ENCODE assay signal across 8 mouse cellular contexts in the genomic region with DNA sequence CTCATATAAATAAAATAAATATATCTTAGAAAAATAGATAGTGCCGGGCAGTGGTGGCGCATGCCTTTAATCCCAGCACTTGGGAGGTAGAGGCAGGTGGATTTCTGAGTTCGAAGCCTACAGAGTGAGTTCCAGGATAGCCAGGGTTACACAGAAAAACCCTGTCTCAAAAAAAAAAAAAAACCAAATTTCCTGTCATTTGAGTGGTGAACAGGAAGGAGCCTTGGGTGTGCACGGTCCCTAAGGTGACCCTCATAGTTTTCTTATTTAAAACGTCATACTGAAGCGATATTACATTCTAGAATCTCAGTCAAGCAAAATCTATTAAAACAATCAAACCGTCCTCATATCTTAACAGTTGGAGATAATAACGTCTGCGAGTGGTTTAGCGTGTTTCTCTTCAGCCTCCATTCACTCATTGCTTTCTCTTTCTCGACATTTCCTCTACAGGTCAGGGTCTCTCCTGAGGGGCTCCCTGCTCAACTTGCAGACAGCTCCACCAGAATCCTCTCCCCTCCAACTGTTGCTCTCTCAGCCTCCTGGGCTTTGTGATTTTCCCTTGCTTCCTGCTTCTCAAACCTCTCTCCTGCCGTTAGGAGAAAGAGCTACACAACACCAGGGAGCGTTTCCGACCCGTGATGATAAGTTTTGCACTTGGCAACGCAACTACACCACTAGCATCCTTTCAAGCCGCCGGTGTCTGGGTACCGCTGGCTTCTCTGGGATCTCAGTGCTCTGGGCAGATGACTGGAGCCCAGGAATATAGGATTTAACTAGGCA. TPM values are rescaled to one million over a fixed set of nuclear protein-coding genes. Genes with fewer than 3 reads are reported as not detected.
DNase-seq lines count a peak whose midpoint lies in the region; ATAC-seq and TF ChIP-seq lines count a peak whose summit lies in the region.

No protein-coding gene starts in this region.

- H3K4me2 ChIP-seq in kidney, embryonic 14.5 days (replicated peaks; ENCODE audit: low read depth, low read length): peak overlapping the region; percentile 71
- H3K4me2 ChIP-seq in liver, postnatal 0 days (ENCODE audit: low read depth, low read length): peak overlapping the region; percentile 81
- H3K4me2 ChIP-seq in neural tube, embryonic 13.5 days: peak overlapping the region; percentile 66

- no peaks in the 10 kb centered on the region for H3K27me3 ChIP-seq in kidney, embryonic 14.5 days (ENCODE audit: control insufficient read depth, insufficient read depth, low read length)
- H3K27me3 ChIP-seq in liver, postnatal 0 days (ENCODE audit: insufficient read depth, low read length): no peaks in the 10 kb centered on the region
- H3K27me3 ChIP-seq in neural tube, embryonic 13.5 days: no peaks in the 10 kb centered on the region

- in situ Hi-C loops in ES-E14 (cut with MboI; ENCODE audit: low sequenced_read_pairs in 2 of 2, unreplicated experiment in 2 of 2): no loop called here

- H3K9me3 ChIP-seq in ES-E14 (ENCODE audit: control insufficient read depth, insufficient read depth, low read depth, low read length): no peaks in the 10 kb centered on the region
- no peaks in the 10 kb centered on the region for H3K9me3 ChIP-seq in kidney, embryonic 14.5 days (ENCODE audit: control insufficient read depth, low read length)
- no peaks in the 10 kb centered on the region for H3K9me3 ChIP-seq in liver, postnatal 0 days (ENCODE audit: low read length)
- no peaks in the 10 kb centered on the region for H3K9me3 ChIP-seq in neural tube, embryonic 13.5 days

- no peak for TF ChIP-seq EP300 in liver, postnatal 0 days (IDR thresholded peaks at IDR 0.05; ENCODE audit: low read depth)

- peak overlapping the region; percentile 58; the same call in 1 of the 2 replicates for H3K9ac ChIP-seq in ES-E14 (ENCODE audit: insufficient read depth, low read depth, low read length, poor library complexity, severe bottlenecking)
- peak overlapping the region; percentile 58 for H3K9ac ChIP-seq in kidney, embryonic 14.5 days (ENCODE audit: low read depth, low read length)
- peak overlapping the region; percentile 60 for H3K9ac ChIP-seq in liver, postnatal 0 days (replicated peaks)
- peak overlapping the region; percentile 59 for H3K9ac ChIP-seq in neural tube, embryonic 13.5 days

- no peaks in the 10 kb centered on the region for H3K36me3 ChIP-seq in ES-E14 (ENCODE audit: control insufficient read depth, insufficient read depth, low read length, poor library complexity, severe bottlenecking)
- no peaks in the 10 kb centered on the region for H3K36me3 ChIP-seq in kidney, embryonic 14.5 days (ENCODE audit: control insufficient read depth, insufficient read depth, low read length)
- no peaks in the 10 kb centered on the region for H3K36me3 ChIP-seq in liver, postnatal 0 days (replicated peaks; ENCODE audit: insufficient read depth, low read length)
- H3K36me3 ChIP-seq in neural tube, embryonic 13.5 days: no peaks in the 10 kb centered on the region

- no peak for TF ChIP-seq CTCF in liver, postnatal 0 days (IDR thresholded peaks at IDR 0.05; ENCODE audit: low read depth)

- H3K4me3 ChIP-seq in ES-E14 (ENCODE audit: insufficient read depth in 1 of 2, low read depth in 1 of 2, low read length in 2 of 2, poor library complexity in 1 of 2, severe bottlenecking in 1 of 2): peak overlapping the region; percentile 59 to 66
- peak overlapping the region; percentile 72 for H3K4me3 ChIP-seq in kidney, embryonic 14.5 days (ENCODE audit: low read length)
- H3K4me3 ChIP-seq in liver, postnatal 0 days (ENCODE audit: low read depth, low read length): peak overlapping the region; percentile 93
- H3K4me3 ChIP-seq in neural tube, embryonic 13.5 days: peak overlapping the region; percentile 66

- DNase-seq in A20 (ENCODE audit: low read depth, low spot score) (peak; percentile 80), ES-E14 (ENCODE audit: low read depth, low spot score) (no peak)
- peak; percentile 33 to 49 for DNase-seq in cerebellum, postnatal 14 days
- peak; percentile 36 for DNase-seq in liver, postnatal 0 days
- DNase-seq in yolk sac, embryonic 10.5 days (ENCODE audit: low spot score): peak; percentile 29

- H3K27ac ChIP-seq in ES-E14 (ENCODE audit: insufficient read depth, low read depth, low read length, poor library complexity, severe bottlenecking): no peak overlapping the region
- H3K27ac ChIP-seq in kidney, embryonic 14.5 days (ENCODE audit: low read depth, low read length): no peak overlapping the region
- H3K27ac ChIP-seq in liver, postnatal 0 days (ENCODE audit: low read depth): no peak overlapping the region
- peak overlapping the region; percentile 1; the same call in 1 of the 2 replicates for H3K27ac ChIP-seq in neural tube, embryonic 13.5 days (replicated peaks)

- WGBS in kidney, embryonic 14.5 days: 22% methylated on average over 19 of the region's 19 CpGs
- WGBS in liver, postnatal 0 days (ENCODE audit: insufficient replicate concordance): 19% methylated on average over 19 of the region's 19 CpGs
- WGBS in neural tube, embryonic 13.5 days: 27% methylated on average over 19 of the region's 19 CpGs

- H3K4me1 ChIP-seq in ES-E14 (ENCODE audit: control insufficient read depth in 2 of 2, insufficient read depth in 2 of 2, low read length in 2 of 2, poor library complexity in 1 of 2): peaks cover 0 to 12% of the 10 kb centered on the region in 2 experiments; a peak in 2 of 4 replicates
- H3K4me1 ChIP-seq in kidney, embryonic 14.5 days (ENCODE audit: control insufficient read depth, insufficient read depth, low read length): no peaks in the 10 kb centered on the region
- peaks cover 10% of the 10 kb centered on the region; the same call in 1 of the 2 replicates for H3K4me1 ChIP-seq in liver, postnatal 0 days (ENCODE audit: insufficient read depth)
- peaks cover 7% of the 10 kb centered on the region for H3K4me1 ChIP-seq in neural tube, embryonic 13.5 days (replicated peaks)

- peak; percentile 26 for ATAC-seq in granulocyte monocyte progenitor cell, adult 5-6 weeks (replicated peaks; ENCODE audit: poor library complexity, severe bottlenecking)
- ATAC-seq in kidney, embryonic 14.5 days (ENCODE audit: low FRiP score, low TSS enrichment): no peak
- no peak for ATAC-seq in liver, postnatal 0 days
- no peak for ATAC-seq in neural tube, embryonic 13.5 days (ENCODE audit: low read depth)

TF ChIP-seq in ES-E14, 5 proteins besides CTCF, POLR2A, EP300 and RAD21:
- TF ChIP-seq HCFC1 (IDR thresholded peaks at IDR 0.05; ENCODE audit: borderline replicate concordance, insufficient read depth, low read length) (no peak), ZC3H11A (IDR thresholded peaks at IDR 0.05; ENCODE audit: borderline replicate concordance, low read depth, low read length) (no peak), MAFK (IDR thresholded peaks at IDR 0.05; ENCODE audit: insufficient read depth, low read depth, low read length) (no peak), CHD2 (IDR thresholded peaks at IDR 0.05; ENCODE audit: low read depth, low read length) (no peak), ZNF384 (IDR thresholded peaks at IDR 0.05; ENCODE audit: low read depth, low read length) (no peak)

RNA-seq across cellular contexts. Expression of gene Ctnna3, which starts 1.5 kb away (rescaled TPM):
- total RNA-seq in ES-E14 (2012; rRNA removed): not detected in 2 replicates
- not detected in 2 replicates for total RNA-seq in granulocyte monocyte progenitor cell, adult 5-6 weeks (2014; fragmentation: Nextera tagmentation)
- not detected in 2 replicates for total RNA-seq in granulocyte monocyte progenitor cell, adult 5-6 weeks (2017)
- 0.21 and 0.55 TPM in 2 replicates for polyA plus RNA-seq in kidney, embryonic 14.5 days (2014; fragmentation: Nextera tagmentation; extraction: Ambion mirVana)
- polyA plus RNA-seq in liver, postnatal 0 days (2015; fragmentation: Nextera tagmentation; extraction: Ambion mirVana): 0.05 TPM in 1 of 2 replicates, not detected in the other
- polyA plus RNA-seq in neural tube, embryonic 13.5 days (2015; fragmentation: Nextera tagmentation; extraction: Ambion mirVana): 3.7 and 4.1 TPM in 2 replicates

RNA-seq across cellular contexts. Expression of gene Gm7075, which starts 6.8 kb away (rescaled TPM):
- 1.7 and 2.2 TPM in 2 replicates for total RNA-seq in ES-E14 (2012; rRNA removed)
- total RNA-seq in granulocyte monocyte progenitor cell, adult 5-6 weeks (2014; fragmentation: Nextera tagmentation): not detected in 2 replicates
- total RNA-seq in granulocyte monocyte progenitor cell, adult 5-6 weeks (2017): not detected in 2 replicates
- not detected in 2 replicates for polyA plus RNA-seq in kidney, embryonic 14.5 days (2014; fragmentation: Nextera tagmentation; extraction: Ambion mirVana)
- polyA plus RNA-seq in liver, postnatal 0 days (2015; fragmentation: Nextera tagmentation; extraction: Ambion mirVana): not detected in 2 replicates
- not detected in 2 replicates for polyA plus RNA-seq in neural tube, embryonic 13.5 days (2015; fragmentation: Nextera tagmentation; extraction: Ambion mirVana)

RNA-seq across cellular contexts. Expression of gene Dnajc12, which starts 46.2 kb away (rescaled TPM):
- 4.7 and 8.4 TPM in 2 replicates for total RNA-seq in ES-E14 (2012; rRNA removed)
- total RNA-seq in granulocyte monocyte progenitor cell, adult 5-6 weeks (2014; fragmentation: Nextera tagmentation): 8.2 and 12.3 TPM in 2 replicates
- total RNA-seq in granulocyte monocyte progenitor cell, adult 5-6 weeks (2017): 10.1 and 13.6 TPM in 2 replicates
- polyA plus RNA-seq in kidney, embryonic 14.5 days (2014; fragmentation: Nextera tagmentation; extraction: Ambion mirVana): 9.8 and 11.3 TPM in 2 replicates
- polyA plus RNA-seq in liver, postnatal 0 days (2015; fragmentation: Nextera tagmentation; extraction: Ambion mirVana): 14.8 and 15.4 TPM in 2 replicates
- 22.7 and 24.4 TPM in 2 replicates for polyA plus RNA-seq in neural tube, embryonic 13.5 days (2015; fragmentation: Nextera tagmentation; extraction: Ambion mirVana)

RNA-seq across cellular contexts. Expression of gene Sirt1, which starts 46.9 kb away (rescaled TPM):
- total RNA-seq in ES-E14 (2012; rRNA removed): 27.1 and 34.5 TPM in 2 replicates
- total RNA-seq in granulocyte monocyte progenitor cell, adult 5-6 weeks (2014; fragmentation: Nextera tagmentation): 20.4 and 31.4 TPM in 2 replicates
- total RNA-seq in granulocyte monocyte progenitor cell, adult 5-6 weeks (2017): 33.3 and 35.5 TPM in 2 replicates
- polyA plus RNA-seq in kidney, embryonic 14.5 days (2014; fragmentation: Nextera tagmentation; extraction: Ambion mirVana): 10.7 and 12.5 TPM in 2 replicates
- polyA plus RNA-seq in liver, postnatal 0 days (2015; fragmentation: Nextera tagmentation; extraction: Ambion mirVana): 2.8 and 3.1 TPM in 2 replicates
- 4.7 and 5.1 TPM in 2 replicates for polyA plus RNA-seq in neural tube, embryonic 13.5 days (2015; fragmentation: Nextera tagmentation; extraction: Ambion mirVana)
